Mouse (Mus musculus) embryonic facial prominence, embryonic 12.5 days (tissue): Measurements from ENCODE around the gene Klb. TPM values are rescaled to one million over a fixed set of nuclear protein-coding genes. Genes with fewer than 3 reads are reported as not detected.

Experiments
- ATAC-seq: fragments of 200-750 bp; cut with Nextera tagmentation; 2 replicates; pipeline ENCODE4 v1.8.0; 2017; ENCODE audit not compliant: insufficient number of reproducible peaks, insufficient read depth, low FRiP score, low TSS enrichment
- H3K27ac ChIP-seq: fragments of 300-500 bp; sonication (generic); 2 replicates; pipeline ENCODE4 v1.5.1; 2016; ENCODE audit warnings: mild to moderate bottlenecking
- H3K27me3 ChIP-seq: fragments of 300-500 bp; sonication (generic); 2 replicates; pipeline ENCODE4 v1.6.1; 2016; ENCODE audit warnings: mild to moderate bottlenecking, moderate library complexity
- H3K36me3 ChIP-seq: fragments of 300-500 bp; sonication (generic); 2 replicates; pipeline ENCODE4 v1.6.1; 2016; ENCODE audit warnings: mild to moderate bottlenecking
- H3K4me1 ChIP-seq: fragments of 300-500 bp; sonication (generic); 2 replicates; pipeline ENCODE4 v1.6.1; 2016
- H3K4me2 ChIP-seq: fragments of 300-500 bp; sonication (generic); replicated peaks from 2 replicates; pipeline ENCODE4 v1.6.1; 2016; ENCODE audit warnings: mild to moderate bottlenecking, moderate library complexity
- H3K4me3 ChIP-seq: fragments of 300-500 bp; sonication (generic); 2 replicates; pipeline ENCODE4 v1.5.1; 2016; ENCODE audit warnings: mild to moderate bottlenecking
- H3K9ac ChIP-seq: fragments of 300-500 bp; sonication (generic); 2 replicates; pipeline ENCODE4 v1.6.1; 2016; ENCODE audit warnings: mild to moderate bottlenecking, moderate library complexity
- H3K9me3 ChIP-seq: fragments of 300-500 bp; sonication (generic); 2 replicates; pipeline ENCODE4 v1.6.1; 2016; ENCODE audit warnings: mild to moderate bottlenecking, moderate library complexity
- WGBS: fragments of 180-500 bp; shearing (Covaris S2); methylation state at CpG from one replicate; pipeline ENCODE4 v1.1.7; 2016; 5-methylcytosine and 5-hydroxymethylcytosine counted together
- polyA plus RNA-seq: library from polyadenylated mRNA; unstranded; fragments of >200 nt; fragmentation: Nextera tagmentation; extraction: Ambion mirVana; gene quantifications from 2 replicates; pipeline ENCODE4 v1.2.1, GENCODE M21; 2016

Klb gene
- polyA plus RNA-seq, 1 experiment from 2014 or later, result 0.10 TPM

DNA sequence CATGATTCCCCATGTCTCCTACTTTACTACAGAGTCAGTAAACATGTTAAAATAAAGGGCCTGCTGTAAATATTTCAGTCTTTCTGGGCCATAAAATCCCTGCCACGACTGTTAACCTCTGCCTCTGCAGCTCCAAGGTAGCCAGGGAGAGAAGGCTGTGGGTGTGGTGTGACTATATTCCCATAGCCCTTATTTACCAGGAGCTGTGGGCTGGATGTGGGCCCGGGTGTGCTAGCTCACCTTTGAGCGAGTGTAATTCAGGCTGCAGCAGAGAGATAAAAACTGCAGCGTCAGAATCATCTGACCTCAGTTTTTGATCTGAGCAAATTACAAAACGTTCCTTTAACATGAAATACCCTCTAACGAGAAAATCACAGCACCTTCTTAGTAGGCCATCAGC lies 72.7 kb downstream of the Klb start:
- Histone ChIP-seq H3K9ac (no peak overlapping the region), H3K27ac (no peak overlapping the region), H3K4me1 (peaks cover 7% of the 10 kb centered on the region), H3K4me2 (no peak overlapping the region), H3K27me3 (no peaks in the 10 kb centered on the region), H3K36me3 (peaks cover 77% of the 10 kb centered on the region), H3K4me3 (no peak overlapping the region), H3K9me3 (no peaks in the 10 kb centered on the region)
- ATAC-seq, result no peak
- 84% methylated on average over 6 of the region's 6 CpGs for WGBS

- Histone ChIP-seq H3K9me3 (no peaks in the 10 kb centered on the region), H3K36me3 (peaks cover 68% of the 10 kb centered on the region), H3K27ac (no peak overlapping the region), H3K4me3 (no peak overlapping the region), H3K27me3 (no peaks in the 10 kb centered on the region), H3K4me2 (no peak overlapping the region), H3K9ac (no peak overlapping the region), H3K4me1 (no peaks in the 10 kb centered on the region)
- 95% methylated on average over 8 of the region's 8 CpGs for WGBS
- no peak for ATAC-seq
Observed at GRCm38 (mm10) chr5:65422803-65423202, 74.7 kb downstream of the Klb start.

DNA sequence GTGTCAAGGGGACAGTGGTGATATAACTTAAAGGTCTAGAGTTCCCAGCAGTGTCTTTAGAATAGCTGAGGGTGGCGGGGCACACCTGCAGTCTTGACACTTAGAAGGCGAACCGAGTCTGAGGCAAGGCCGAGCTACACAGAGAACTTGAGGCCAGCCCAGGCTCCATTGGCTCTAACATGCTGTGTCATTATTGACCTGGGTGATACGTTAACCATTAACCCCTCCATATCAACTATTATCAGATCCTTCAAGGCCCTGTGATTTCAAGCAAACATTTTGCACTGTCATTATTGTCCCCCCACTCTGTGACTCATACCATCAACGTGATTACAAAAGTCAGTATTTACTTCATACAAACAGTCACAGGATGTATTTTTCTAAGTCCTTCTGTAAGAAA lies 76.1 kb downstream of the Klb start:
- no peaks in the 10 kb centered on the region for H3K9me3 ChIP-seq
- H3K36me3 ChIP-seq, result peaks cover 57% of the 10 kb centered on the region
- H3K4me2 ChIP-seq, result no peak overlapping the region
- H3K4me3 ChIP-seq, result no peak overlapping the region
- no peak for ATAC-seq
- WGBS, result 94% methylated on average over 6 of the region's 6 CpGs
- H3K27ac ChIP-seq, result no peak overlapping the region
- H3K27me3 ChIP-seq, result no peaks in the 10 kb centered on the region
- H3K9ac ChIP-seq, result no peak overlapping the region
- H3K4me1 ChIP-seq, result no peaks in the 10 kb centered on the region

DNA sequence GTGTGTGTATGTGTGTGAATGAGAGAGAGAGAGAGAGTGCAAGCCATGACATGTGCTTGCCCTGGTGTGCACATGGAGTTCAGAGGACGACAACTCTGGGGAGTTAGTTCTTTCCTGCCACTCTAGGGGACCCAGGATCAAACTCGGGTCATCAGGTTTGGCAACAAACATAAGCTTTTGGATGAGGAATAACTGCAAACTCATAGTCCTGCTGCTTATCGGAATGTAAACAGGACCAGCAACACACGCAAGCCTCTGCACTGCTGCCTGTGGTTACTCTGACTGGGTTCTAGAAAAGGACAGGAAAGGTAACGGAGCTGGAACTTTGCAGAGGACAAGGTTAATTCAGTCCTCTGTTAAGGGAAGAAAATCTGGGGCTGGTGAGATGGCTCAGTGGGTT lies 77.1 kb downstream of the Klb start:
- no peak overlapping the region for H3K27ac ChIP-seq
- no peak overlapping the region for H3K4me2 ChIP-seq
- 86% methylated on average over 5 of the region's 5 CpGs for WGBS
- no peaks in the 10 kb centered on the region for H3K27me3 ChIP-seq
- H3K9me3 ChIP-seq, result no peaks in the 10 kb centered on the region
- ATAC-seq, result no peak
- no peaks in the 10 kb centered on the region for H3K4me1 ChIP-seq
- H3K9ac ChIP-seq, result no peak overlapping the region
- H3K36me3 ChIP-seq, result peaks cover 55% of the 10 kb centered on the region
- no peak overlapping the region for H3K4me3 ChIP-seq

DNA sequence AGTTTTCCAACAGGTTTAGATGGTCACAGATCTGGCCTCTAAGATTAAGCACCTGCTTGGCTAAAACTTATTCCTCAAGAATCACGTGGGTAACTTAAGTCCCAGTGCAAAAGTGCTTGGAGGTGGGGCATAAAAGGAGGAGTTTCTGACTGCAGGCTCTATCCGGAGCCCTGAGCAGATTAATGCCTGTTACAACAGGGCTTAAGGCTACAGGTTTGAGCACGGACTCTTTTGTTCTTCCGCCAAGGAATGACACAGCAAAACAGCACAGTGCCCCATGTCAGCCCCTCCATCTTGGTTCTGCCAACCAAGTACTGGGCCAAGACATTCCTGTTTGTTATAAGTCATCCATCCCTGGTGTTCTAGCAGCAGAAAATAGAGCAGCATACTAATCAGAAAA lies 80.2 kb downstream of the Klb start:
- Histone ChIP-seq H3K36me3 (peaks cover 29% of the 10 kb centered on the region), H3K4me3 (no peak overlapping the region), H3K4me2 (no peak overlapping the region), H3K4me1 (peaks cover 6% of the 10 kb centered on the region; the same call in 1 of the 2 replicates), H3K27me3 (no peaks in the 10 kb centered on the region), H3K9me3 (no peaks in the 10 kb centered on the region), H3K27ac (no peak overlapping the region), H3K9ac (no peak overlapping the region)
- WGBS, result 42% methylated on average over 4 of the region's 4 CpGs
- ATAC-seq, result no peak

GRCm38 (mm10) chr5:65429441-65429840 lies 81.3 kb downstream of the Klb start:
- H3K27me3 ChIP-seq, result no peaks in the 10 kb centered on the region
- H3K4me3 ChIP-seq, result no peak overlapping the region
- no peak overlapping the region for H3K27ac ChIP-seq
- no peak for ATAC-seq
- peaks cover 23% of the 10 kb centered on the region for H3K36me3 ChIP-seq
- 88% methylated on average over 5 of the region's 5 CpGs for WGBS
- H3K4me2 ChIP-seq, result no peak overlapping the region
- H3K9me3 ChIP-seq, result no peaks in the 10 kb centered on the region
- H3K9ac ChIP-seq, result no peak overlapping the region
- peaks cover 13% of the 10 kb centered on the region; the same call in 1 of the 2 replicates for H3K4me1 ChIP-seq

Other genes with a start within 250 kb of the Klb start
- 23.5 and 24.0 TPM in 2 replicates for gene Klhl5, start 240.8 kb upstream of the Klb start, polyA plus RNA-seq
- gene Wdr19, start 148.6 kb upstream of the Klb start, polyA plus RNA-seq, result 12.2 and 13.2 TPM in 2 replicates
- gene Rfc1, start 12.6 kb upstream of the Klb start, polyA plus RNA-seq, result 104 and 113 TPM in 2 replicates
- 958 and 993 TPM in 2 replicates for gene Rpl9, start 43.1 kb downstream of the Klb start, polyA plus RNA-seq
- gene Lias, start 43.2 kb downstream of the Klb start, polyA plus RNA-seq, result 62.3 and 66.6 TPM in 2 replicates
- gene Ugdh, start 87.6 kb downstream of the Klb start, polyA plus RNA-seq, result 146 and 147 TPM in 2 replicates
- gene Gm43552, start 144.5 kb downstream of the Klb start, polyA plus RNA-seq, result not detected in 2 replicates
- 108 and 111 TPM in 2 replicates for gene Smim14, start 188.9 kb downstream of the Klb start, polyA plus RNA-seq
- gene Ube2k, start 188.9 kb downstream of the Klb start, polyA plus RNA-seq, result 201 and 206 TPM in 2 replicates